Mouse (Mus musculus) intestine, embryonic 16.5 days (tissue): ENCODE results near the gene Fto. TPM values are rescaled to one million over a fixed set of nuclear protein-coding genes. Genes with fewer than 3 reads are reported as not detected.

Experiments
- ATAC-seq: fragments of 200-750 bp; cut with Nextera tagmentation; 2 replicates; pipeline ENCODE4 v1.8.0; 2017; ENCODE audit warnings: moderate TSS enrichment, moderate library complexity
- H3K27ac ChIP-seq: fragments of 300-500 bp; sonication (generic); 2 replicates; pipeline ENCODE4 v1.5.1; 2014; ENCODE audit warnings: mild to moderate bottlenecking, low read length
- H3K27me3 ChIP-seq: fragments of 300-500 bp; sonication (generic); replicated peaks from 2 replicates; pipeline ENCODE4 v1.6.1; 2014; ENCODE audit warnings: low read length, control low read depth, mixed read lengths; ENCODE audit not compliant: control insufficient read depth, insufficient read depth
- H3K36me3 ChIP-seq: fragments of 300-500 bp; sonication (generic); 2 replicates; pipeline ENCODE4 v1.6.1; 2014; ENCODE audit warnings: low read length, control low read depth; ENCODE audit not compliant: control insufficient read depth, insufficient read depth
- H3K4me1 ChIP-seq: fragments of 300-500 bp; sonication (generic); 2 replicates; pipeline ENCODE4 v1.6.1; 2014; ENCODE audit warnings: low read length, control low read depth, mixed read lengths; ENCODE audit not compliant: control insufficient read depth, insufficient read depth
- H3K4me2 ChIP-seq: fragments of 300-500 bp; sonication (generic); 2 replicates; pipeline ENCODE4 v1.6.1; 2014; ENCODE audit warnings: low read depth, low read length, control low read depth
- H3K4me3 ChIP-seq: fragments of 300-500 bp; sonication (generic); 2 replicates; pipeline ENCODE4 v1.5.1; 2014; ENCODE audit warnings: mild to moderate bottlenecking, low read length
- H3K9ac ChIP-seq: fragments of 300-500 bp; sonication (generic); 2 replicates; pipeline ENCODE4 v1.6.1; 2014; ENCODE audit warnings: low read depth, low read length
- H3K9me3 ChIP-seq: fragments of 300-500 bp; sonication (generic); 2 replicates; pipeline ENCODE4 v1.6.1; 2016; ENCODE audit warnings: low read length, control low read depth; ENCODE audit not compliant: control insufficient read depth
- WGBS: fragments of 180-500 bp; shearing (Covaris S2); extraction: QIAGEN DNeasy Blood & Tissue Kit; methylation state at CpG from one replicate; pipeline ENCODE4 v1.1.7; 2014; 5-methylcytosine and 5-hydroxymethylcytosine counted together
- polyA plus RNA-seq: library from polyadenylated mRNA; unstranded; fragments of >200 nt; fragmentation: Nextera tagmentation; extraction: Ambion mirVana; gene quantifications from 2 replicates; pipeline ENCODE4 v1.2.1, GENCODE M21; 2015

The Fto gene
- polyA plus RNA-seq, 1 experiment from 2014 or later: 58.1 TPM

GRCm38 (mm10) chr8:91282655-91283054 is 30.7 kb upstream of the Fto start:
- H3K9ac ChIP-seq: no peak overlapping the region
- no peak overlapping the region for H3K4me3 ChIP-seq
- no peak overlapping the region for H3K4me2 ChIP-seq
- H3K27ac ChIP-seq: no peak overlapping the region
- H3K9me3 ChIP-seq: no peaks in the 10 kb centered on the region
- no peaks in the 10 kb centered on the region for H3K27me3 ChIP-seq
- WGBS: 73% methylated on average over 5 of the region's 5 CpGs
- ATAC-seq: no peak
- no peaks in the 10 kb centered on the region for H3K36me3 ChIP-seq
- no peaks in the 10 kb centered on the region for H3K4me1 ChIP-seq

GRCm38 (mm10) chr8:91283815-91284214 is 29.5 kb upstream of the Fto start:
- H3K4me2 ChIP-seq: no peak overlapping the region
- H3K4me1 ChIP-seq: no peaks in the 10 kb centered on the region
- WGBS: 73% methylated on average over 1 of the region's 1 CpGs
- no peaks in the 10 kb centered on the region for H3K27me3 ChIP-seq
- no peaks in the 10 kb centered on the region for H3K36me3 ChIP-seq
- no peak overlapping the region for H3K9ac ChIP-seq
- H3K9me3 ChIP-seq: no peaks in the 10 kb centered on the region
- H3K27ac ChIP-seq: no peak overlapping the region
- ATAC-seq: no peak
- H3K4me3 ChIP-seq: no peak overlapping the region

- Histone ChIP-seq H3K4me1 (no peaks in the 10 kb centered on the region), H3K9me3 (no peaks in the 10 kb centered on the region), H3K4me3 (no peak overlapping the region), H3K27me3 (no peaks in the 10 kb centered on the region), H3K9ac (no peak overlapping the region), H3K27ac (no peak overlapping the region), H3K36me3 (no peaks in the 10 kb centered on the region), H3K4me2 (no peak overlapping the region)
- 70% methylated on average over 8 of the region's 8 CpGs for WGBS
- ATAC-seq: no peak
These were observed 27.1 kb upstream of the Fto start for GRCm38 (mm10) chr8:91286237-91286636.

GRCm38 (mm10) chr8:91290576-91290975 is 22.7 kb upstream of the Fto start:
- ATAC-seq: no peak
- H3K4me2 ChIP-seq: no peak overlapping the region
- H3K9ac ChIP-seq: no peak overlapping the region
- H3K27ac ChIP-seq: no peak overlapping the region
- H3K36me3 ChIP-seq: no peaks in the 10 kb centered on the region
- 79% methylated on average over 4 of the region's 4 CpGs for WGBS
- H3K27me3 ChIP-seq: no peaks in the 10 kb centered on the region
- H3K4me1 ChIP-seq: no peaks in the 10 kb centered on the region
- H3K4me3 ChIP-seq: no peak overlapping the region
- no peaks in the 10 kb centered on the region for H3K9me3 ChIP-seq

GRCm38 (mm10) chr8:91295786-91296185 is 17.5 kb upstream of the Fto start:
- Histone ChIP-seq H3K27me3 (no peaks in the 10 kb centered on the region), H3K4me2 (no peak overlapping the region), H3K9ac (no peak overlapping the region), H3K36me3 (no peaks in the 10 kb centered on the region), H3K27ac (no peak overlapping the region), H3K4me3 (no peak overlapping the region), H3K9me3 (no peaks in the 10 kb centered on the region), H3K4me1 (no peaks in the 10 kb centered on the region)
- ATAC-seq: no peak
- 83% methylated on average over 5 of the region's 5 CpGs for WGBS

- no peaks in the 10 kb centered on the region for H3K9me3 ChIP-seq
- H3K36me3 ChIP-seq: no peaks in the 10 kb centered on the region; the same call in 1 of the 2 replicates
- no peaks in the 10 kb centered on the region for H3K27me3 ChIP-seq
- 85% methylated on average over 2 of the region's 2 CpGs for WGBS
- no peak overlapping the region for H3K27ac ChIP-seq
- no peak for ATAC-seq
- no peak overlapping the region for H3K4me2 ChIP-seq
- H3K4me1 ChIP-seq: no peaks in the 10 kb centered on the region
- no peak overlapping the region for H3K4me3 ChIP-seq
- no peak overlapping the region for H3K9ac ChIP-seq
These were observed 14.7 kb upstream of the Fto start for GRCm38 (mm10) chr8:91298672-91299071.

GRCm38 (mm10) chr8:91304481-91305386 is 8.6 kb upstream of the Fto start:
- Histone ChIP-seq H3K27me3 (no peaks in the 10 kb centered on the region), H3K4me3 (no peak overlapping the region), H3K4me2 (no peak overlapping the region), H3K4me1 (no peaks in the 10 kb centered on the region), H3K36me3 (no peaks in the 10 kb centered on the region; the same call in 1 of the 2 replicates), H3K9me3 (no peaks in the 10 kb centered on the region), H3K27ac (no peak overlapping the region), H3K9ac (no peak overlapping the region)
- WGBS: 88% methylated on average over 17 of the region's 17 CpGs
- no peak for ATAC-seq

GRCm38 (mm10) chr8:91312342-91312741 is 983 bp upstream of the Fto start:
- Histone ChIP-seq H3K27ac (no peak overlapping the region), H3K36me3 (no peaks in the 10 kb centered on the region), H3K4me2 (peak overlapping the region; percentile 76), H3K4me1 (0 out of 2 replicates have a peak, but pooled peaks cover 10% of the 10 kb centered on the region), H3K9ac (peak overlapping the region; percentile 94), H3K9me3 (no peaks in the 10 kb centered on the region), H3K27me3 (no peaks in the 10 kb centered on the region), H3K4me3 (peak overlapping the region; percentile 83)
- no peak for ATAC-seq
- 74% methylated on average over 2 of the region's 2 CpGs for WGBS

GRCm38 (mm10) chr8:91317567-91318227 is 4.4 kb downstream of the Fto start:
- no peak overlapping the region for H3K4me2 ChIP-seq
- no peak overlapping the region for H3K27ac ChIP-seq
- no peak overlapping the region for H3K4me3 ChIP-seq
- H3K4me1 ChIP-seq: 0 out of 2 replicates have a peak, but pooled peaks cover 6% of the 10 kb centered on the region
- ATAC-seq: no peak
- H3K27me3 ChIP-seq: no peaks in the 10 kb centered on the region
- H3K36me3 ChIP-seq: no peaks in the 10 kb centered on the region
- H3K9me3 ChIP-seq: no peaks in the 10 kb centered on the region
- WGBS: 87% methylated on average over 5 of the region's 5 CpGs
- H3K9ac ChIP-seq: no peak overlapping the region
